Mouse (Mus musculus) c-Kit-positive CD71-positive TER-119-negative erythroid progenitor cells, embryonic 14.5 days (primary cell): ENCODE results near the gene Pdx1.

Experiments used
- DNase-seq: peaks from one replicate; pipeline ENCODE4 v3.0.0-alpha.2; 2013; ENCODE audit warnings: low read depth

Pdx1 gene

GRCm38 (mm10) chr5:147284365-147284764, 14.6 kb downstream of the Pdx1 start:
- DNase-seq = no peak

- no peak for DNase-seq
Measured at GRCm38 (mm10) chr5:147291764-147292505, 22.2 kb downstream of the Pdx1 start.

GRCm38 (mm10) chr5:147292506-147293120, 22.9 kb downstream of the Pdx1 start:
- DNase-seq = no peak

GRCm38 (mm10) chr5:147293127-147293910, 23.6 kb downstream of the Pdx1 start:
- DNase-seq = peak; percentile 48

- peak; percentile 17 for DNase-seq
Measured at GRCm38 (mm10) chr5:147294121-147294520, 24.4 kb downstream of the Pdx1 start.

GRCm38 (mm10) chr5:147297249-147297648, 27.5 kb downstream of the Pdx1 start:
- no peak for DNase-seq

- DNase-seq = peak; percentile 17
Measured at GRCm38 (mm10) chr5:147299255-147300000, 29.7 kb downstream of the Pdx1 start.

GRCm38 (mm10) chr5:147300001-147300363, 30.2 kb downstream of the Pdx1 start:
- no peak for DNase-seq

GRCm38 (mm10) chr5:147300917-147301780, 31.4 kb downstream of the Pdx1 start:
- no peak for DNase-seq

GRCm38 (mm10) chr5:147301781-147302070, 32.0 kb downstream of the Pdx1 start:
- DNase-seq = no peak

GRCm38 (mm10) chr5:147302141-147302540, 32.4 kb downstream of the Pdx1 start:
- no peak for DNase-seq

- DNase-seq = no peak
Measured at GRCm38 (mm10) chr5:147302746-147303400, 33.1 kb downstream of the Pdx1 start.

GRCm38 (mm10) chr5:147304276-147305155, 34.8 kb downstream of the Pdx1 start:
- DNase-seq = no peak

GRCm38 (mm10) chr5:147305166-147305565, 35.4 kb downstream of the Pdx1 start:
- no peak for DNase-seq

GRCm38 (mm10) chr5:147305856-147306637, 36.3 kb downstream of the Pdx1 start:
- DNase-seq = no peak

- DNase-seq = no peak
Measured at GRCm38 (mm10) chr5:147306638-147307397, 37.1 kb downstream of the Pdx1 start, which contains the start of gene Cdx2. Cdx2 (minus strand) TSS chr5:147307270.

- DNase-seq = no peak
Measured at GRCm38 (mm10) chr5:147307398-147307785, 37.6 kb downstream of the Pdx1 start.

- no peak for DNase-seq
Measured at GRCm38 (mm10) chr5:147308451-147308850, 38.7 kb downstream of the Pdx1 start.
